Mouse (Mus musculus) limb, embryonic 14.5 days (tissue): ENCODE results near the gene Map3k20. TPM values are rescaled to one million over a fixed set of nuclear protein-coding genes. Genes with fewer than 3 reads are reported as not detected.

Experiments
- ATAC-seq: fragments of 200-750 bp; cut with Nextera tagmentation; 2 replicates; pipeline ENCODE4 v1.8.0; 2017; ENCODE audit warnings: low read depth, moderate number of reproducible peaks, moderate TSS enrichment; ENCODE audit not compliant: low FRiP score
- DNase-seq: peaks from one replicate; pipeline ENCODE4 v3.0.0-alpha.2; 2015; ENCODE audit warnings: low spot score
- H3K27ac ChIP-seq: fragments of 300-500 bp; sonication (generic); replicated peaks from 2 replicates; pipeline ENCODE4 v1.5.1; 2014; ENCODE audit warnings: low read depth, mild to moderate bottlenecking, low read length, moderate library complexity, mixed read lengths
- H3K27me3 ChIP-seq: fragments of 300-500 bp; sonication (generic); 2 replicates; pipeline ENCODE4 v1.6.1; 2014; ENCODE audit warnings: low read length, mixed read lengths; ENCODE audit not compliant: control insufficient read depth, insufficient read depth
- H3K36me3 ChIP-seq: fragments of 300-500 bp; sonication (generic); 2 replicates; pipeline ENCODE4 v1.6.1; 2014; ENCODE audit warnings: mild to moderate bottlenecking, low read length, moderate library complexity, mixed read lengths; ENCODE audit not compliant: control insufficient read depth, insufficient read depth
- H3K4me1 ChIP-seq: fragments of 300-500 bp; sonication (generic); 2 replicates; pipeline ENCODE4 v1.6.1; 2014; ENCODE audit warnings: antibody characterized with exemption, low read length, mixed read lengths; ENCODE audit not compliant: control insufficient read depth, insufficient read depth
- H3K4me2 ChIP-seq: fragments of 300-500 bp; sonication (generic); replicated peaks from 2 replicates; pipeline ENCODE4 v1.6.1; 2014; ENCODE audit warnings: low read depth, mild to moderate bottlenecking, low read length, moderate library complexity; ENCODE audit not compliant: severe bottlenecking
- H3K4me3 ChIP-seq: fragments of 300-500 bp; sonication (generic); replicated peaks from 2 replicates; pipeline ENCODE4 v1.5.1; 2014; ENCODE audit warnings: low read length
- H3K9ac ChIP-seq: fragments of 300-500 bp; sonication (generic); 2 replicates; pipeline ENCODE4 v1.6.1; 2014; ENCODE audit warnings: mild to moderate bottlenecking, low read depth, low read length, moderate library complexity; ENCODE audit not compliant: severe bottlenecking
- H3K9me3 ChIP-seq: fragments of 300-500 bp; sonication (generic); 2 replicates; pipeline ENCODE4 v1.6.1; 2016; ENCODE audit warnings: low read length; ENCODE audit not compliant: control insufficient read depth
- POLR2A ChIP-seq: fragments of 200-500 bp; IDR thresholded peaks from 2 replicates; pipeline ENCODE4 v1.8.0; 2012; ENCODE audit warnings: inconsistent platforms, mild to moderate bottlenecking, moderate library complexity, borderline replicate concordance; ENCODE audit not compliant: insufficient read depth, insufficient read length; ENCODE audit errors: extremely low read depth
- WGBS: fragments of 180-500 bp; shearing (Covaris S2); extraction: QIAGEN DNeasy Blood & Tissue Kit; methylation state at CpG from one replicate; pipeline ENCODE4 v1.1.7; 2014; 5-methylcytosine and 5-hydroxymethylcytosine counted together
- polyA plus RNA-seq, 2 experiments: library from polyadenylated mRNA; depleted of rRNA in 1 of 2; stranded (reverse) in 1 of 2; unstranded in 1 of 2; fragments of >200 nt; fragmentation: Nextera tagmentation in 1 of 2; extraction: Ambion mirVana in 1 of 2; gene quantifications; 2 replicates each; pipeline versions ENCODE4 v1.2.1 to v1.2.3; 2012 to 2014

Gene Map3k20
- polyA plus RNA-seq, 2 experiments: 14.6 to 18.2 TPM

DNA sequence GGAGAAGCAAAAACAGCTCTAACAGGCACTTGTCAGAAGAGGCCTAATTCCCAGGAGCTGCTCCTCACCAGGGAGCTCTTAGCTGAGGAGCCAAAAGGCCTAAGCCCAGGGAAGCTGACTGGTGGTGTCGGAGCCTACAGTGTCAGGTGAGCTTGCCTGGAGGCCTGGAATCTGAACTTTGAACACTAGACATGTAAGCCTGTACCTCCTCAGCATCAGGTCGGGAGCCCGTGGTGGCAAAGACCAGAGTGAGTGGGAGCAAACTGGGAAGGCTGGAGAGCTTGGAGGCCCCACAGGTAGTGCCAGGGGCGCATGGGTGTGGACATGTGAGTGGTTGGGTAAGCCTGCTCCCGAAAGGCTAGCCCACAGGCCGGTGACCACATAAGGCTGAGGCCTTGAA is 37.6 kb upstream of the Map3k20 start:
- Histone ChIP-seq H3K4me3 (no peak overlapping the region), H3K9ac (no peak overlapping the region), H3K27me3 (no peaks in the 10 kb centered on the region), H3K4me2 (no peak overlapping the region), H3K36me3 (no peaks in the 10 kb centered on the region), H3K9me3 (no peaks in the 10 kb centered on the region), H3K27ac (no peak overlapping the region), H3K4me1 (peaks cover 5% of the 10 kb centered on the region; the same call in 1 of the 2 replicates)
- ATAC-seq (no peak), DNase-seq (no peak)
- 92% methylated on average over 6 of the region's 6 CpGs for WGBS
- TF ChIP-seq POLR2A: no peak

DNA sequence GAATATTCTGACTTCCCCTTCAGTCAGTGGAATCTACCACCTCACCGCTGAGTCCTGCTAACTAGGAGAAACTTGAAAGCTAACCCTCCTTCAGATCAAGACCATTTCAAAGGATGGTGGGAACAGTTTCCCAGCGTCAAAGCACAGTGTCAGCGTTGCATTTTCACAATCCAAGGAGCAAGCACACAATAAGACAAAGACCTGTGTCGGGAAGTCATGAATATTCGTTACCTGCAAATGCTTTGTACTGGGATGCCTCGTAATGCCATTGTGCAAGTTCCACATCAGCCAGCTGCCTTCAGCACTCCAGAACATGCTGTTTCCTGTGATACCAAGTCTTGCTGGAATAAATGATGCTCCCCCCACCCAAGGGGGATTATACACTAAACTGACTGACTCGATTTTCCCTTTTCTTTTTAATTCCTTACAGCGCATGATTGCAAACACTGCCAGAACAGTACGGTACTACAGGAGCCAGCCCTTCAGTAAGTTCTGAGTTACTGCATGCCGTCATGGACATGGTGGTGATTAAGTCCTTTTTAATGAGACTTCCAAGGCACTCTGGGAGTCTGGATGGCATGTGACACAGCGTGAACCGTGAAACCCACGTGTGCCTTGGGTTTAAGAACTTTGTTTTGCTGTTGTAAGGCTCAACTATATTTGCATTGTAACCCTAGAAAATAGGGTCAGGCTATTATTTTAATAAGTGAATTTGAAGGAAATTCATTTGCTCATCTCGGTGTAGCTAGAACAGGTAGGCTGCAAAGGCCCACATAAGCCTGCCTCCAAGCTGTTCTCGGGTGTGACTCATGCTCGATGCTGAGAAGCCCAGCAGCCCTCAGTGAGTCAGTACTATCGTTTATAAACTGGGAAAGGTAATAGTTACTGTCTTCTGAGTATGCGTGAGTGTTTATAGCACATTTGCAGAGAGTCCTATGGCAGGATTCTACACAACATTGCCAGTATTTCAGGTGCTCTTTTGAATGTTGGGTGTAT is 32.6 kb upstream of the Map3k20 start:
- ATAC-seq (no peak), DNase-seq (no peak)
- no peaks in the 10 kb centered on the region for H3K27me3 ChIP-seq
- TF ChIP-seq POLR2A: no peak
- WGBS: 47% methylated on average over 18 of the region's 18 CpGs
- no peaks in the 10 kb centered on the region for H3K36me3 ChIP-seq
- no peak overlapping the region for H3K9ac ChIP-seq
- H3K27ac ChIP-seq: no peak overlapping the region
- no peak overlapping the region for H3K4me3 ChIP-seq
- H3K4me2 ChIP-seq: no peak overlapping the region
- peaks cover 18% of the 10 kb centered on the region for H3K4me1 ChIP-seq
- H3K9me3 ChIP-seq: no peaks in the 10 kb centered on the region

DNA sequence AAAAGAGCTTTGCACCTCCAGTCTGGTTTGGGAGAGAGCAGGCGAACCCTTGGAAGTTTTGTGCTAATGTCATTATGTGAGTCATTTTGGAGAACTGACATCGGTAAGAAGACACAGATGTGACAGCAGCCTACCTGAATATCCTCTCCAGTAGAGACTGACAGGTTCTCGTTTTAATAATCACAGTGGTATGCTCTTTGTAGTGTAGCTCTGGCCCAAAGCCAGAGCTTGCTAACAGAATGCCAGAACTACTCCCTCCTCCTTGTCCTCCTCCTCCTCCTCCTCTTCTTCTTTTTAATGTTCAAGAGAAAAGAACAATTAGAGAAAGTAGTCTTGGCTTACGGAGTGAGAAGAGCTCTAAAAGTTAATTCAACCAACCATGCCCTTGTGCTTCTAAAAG is 31.6 kb upstream of the Map3k20 start:
- peaks cover 18% of the 10 kb centered on the region for H3K4me1 ChIP-seq
- H3K4me3 ChIP-seq: no peak overlapping the region
- DNase-seq (no peak), ATAC-seq (no peak)
- no peaks in the 10 kb centered on the region for H3K9me3 ChIP-seq
- no peaks in the 10 kb centered on the region for H3K36me3 ChIP-seq
- no peak overlapping the region for H3K27ac ChIP-seq
- no peak overlapping the region for H3K4me2 ChIP-seq
- TF ChIP-seq POLR2A: no peak
- WGBS: 58% methylated on average over 4 of the region's 4 CpGs
- H3K27me3 ChIP-seq: no peaks in the 10 kb centered on the region
- no peak overlapping the region for H3K9ac ChIP-seq

DNA sequence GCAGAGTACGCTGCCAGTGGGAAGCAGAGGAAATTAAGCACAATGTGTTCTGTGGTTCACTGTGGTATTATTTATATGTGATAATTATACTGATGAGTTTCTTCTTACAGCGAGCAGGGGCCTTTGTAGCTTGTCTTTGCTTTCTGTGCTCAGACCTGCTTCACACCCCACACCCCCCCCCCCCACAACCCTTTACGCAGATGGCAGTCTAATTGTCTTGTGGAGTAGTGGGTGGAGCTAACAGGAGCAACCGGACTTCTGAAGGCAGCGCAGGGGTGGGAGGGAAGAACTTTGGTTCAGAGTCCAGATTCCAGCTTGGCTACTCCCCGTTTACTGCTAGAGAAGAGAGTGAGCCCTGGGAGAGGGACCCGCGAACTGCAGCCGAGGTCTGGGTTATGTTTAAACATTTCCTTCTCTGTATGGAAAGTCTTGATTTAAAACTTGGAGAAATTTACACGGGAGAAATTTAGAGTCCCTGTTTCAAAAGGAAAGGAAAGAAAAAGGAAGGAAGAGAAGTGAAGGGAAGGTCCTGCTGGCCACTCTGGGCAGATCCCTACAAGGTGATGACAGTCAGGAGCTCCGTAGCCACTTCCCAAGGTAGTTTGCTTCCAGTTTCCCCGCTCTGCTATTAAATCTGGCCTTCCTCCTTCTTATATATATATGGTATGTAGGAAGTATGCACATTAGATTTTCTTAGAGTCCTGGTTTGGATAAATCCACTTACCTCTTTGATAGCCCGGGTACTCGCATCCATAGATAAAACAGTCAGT is 30.4 kb upstream of the Map3k20 start:
- Histone ChIP-seq H3K9ac (0 out of 2 replicates have a peak overlapping the region, but pooled peaks have one; percentile 16), H3K4me3 (peak overlapping the region; percentile 10; the same call in 1 of the 2 replicates), H3K9me3 (no peaks in the 10 kb centered on the region), H3K27ac (peak overlapping the region; percentile 33; the same call in 1 of the 2 replicates), H3K27me3 (no peaks in the 10 kb centered on the region), H3K4me2 (peak overlapping the region; percentile 43), H3K36me3 (no peaks in the 10 kb centered on the region), H3K4me1 (peaks cover 18% of the 10 kb centered on the region)
- 22% methylated on average over 14 of the region's 14 CpGs for WGBS
- DNase-seq: no peak
- no peak for TF ChIP-seq POLR2A
- ATAC-seq: no peak

DNA sequence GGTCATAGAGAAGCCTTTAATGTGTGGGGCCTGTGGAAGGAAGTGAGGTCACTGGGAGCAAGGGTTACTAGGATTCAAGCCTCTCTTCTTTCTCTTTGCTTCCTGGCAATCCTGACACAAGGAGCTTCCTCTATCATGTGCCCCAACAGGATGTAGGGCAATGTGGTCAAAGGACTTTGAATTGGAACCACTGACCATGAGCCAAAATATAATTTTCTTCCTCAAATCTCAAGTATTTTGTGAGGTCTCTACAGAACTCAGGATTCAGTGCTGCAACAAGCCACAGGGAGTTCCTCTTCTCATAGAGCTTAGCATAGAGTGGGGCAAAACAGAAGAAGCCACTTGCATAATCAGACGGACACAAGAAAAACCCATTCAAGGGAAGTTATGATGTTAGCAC is 24.7 kb upstream of the Map3k20 start:
- Histone ChIP-seq H3K27me3 (no peaks in the 10 kb centered on the region), H3K9ac (no peak overlapping the region), H3K27ac (no peak overlapping the region), H3K36me3 (no peaks in the 10 kb centered on the region), H3K4me1 (no peaks in the 10 kb centered on the region), H3K4me2 (no peak overlapping the region), H3K4me3 (no peak overlapping the region), H3K9me3 (no peaks in the 10 kb centered on the region)
- no peak for TF ChIP-seq POLR2A
- DNase-seq (no peak), ATAC-seq (no peak)
- WGBS: 89% methylated on average over 1 of the region's 1 CpGs
